Mouse (Mus musculus) forebrain, embryonic 11.5 days (tissue): ENCODE measurements around the gene Tnrc6a. TPM values are rescaled to one million over a fixed set of nuclear protein-coding genes. Genes with fewer than 3 reads are reported as not detected.

Experiments
- ATAC-seq: fragments of 200-750 bp; cut with Nextera tagmentation; replicated peaks from 2 replicates; pipeline ENCODE4 v1.8.0; 2017; ENCODE audit warnings: moderate TSS enrichment; ENCODE audit not compliant: low FRiP score
- DNase-seq: peaks from one replicate; pipeline ENCODE4 v3.0.0-alpha.2; 2017; ENCODE audit warnings: low spot score
- H3K27ac ChIP-seq: fragments of 300-500 bp; sonication (generic); 2 replicates; pipeline ENCODE4 v1.5.1; 2014; ENCODE audit warnings: low read depth, low read length
- H3K27me3 ChIP-seq: fragments of 300-500 bp; sonication (generic); 2 replicates; pipeline ENCODE4 v1.6.1; 2014; ENCODE audit warnings: mild to moderate bottlenecking, low read length, mixed read lengths; ENCODE audit not compliant: control insufficient read depth, insufficient read depth
- H3K36me3 ChIP-seq: fragments of 300-500 bp; sonication (generic); 2 replicates; pipeline ENCODE4 v1.6.1; 2014; ENCODE audit warnings: mild to moderate bottlenecking, low read length, moderate library complexity, mixed read lengths; ENCODE audit not compliant: control insufficient read depth, insufficient read depth
- H3K4me1 ChIP-seq: fragments of 300-500 bp; sonication (generic); replicated peaks from 2 replicates; pipeline ENCODE4 v1.6.1; 2014; ENCODE audit warnings: low read length, mixed read lengths; ENCODE audit not compliant: control insufficient read depth, insufficient read depth
- H3K4me2 ChIP-seq: fragments of 300-500 bp; sonication (generic); 2 replicates; pipeline ENCODE4 v1.6.1; 2014; ENCODE audit warnings: low read depth, mild to moderate bottlenecking, low read length, moderate library complexity, mixed read lengths; ENCODE audit not compliant: severe bottlenecking
- H3K4me3 ChIP-seq: fragments of 300-500 bp; sonication (generic); 2 replicates; pipeline ENCODE4 v1.5.1; 2014; ENCODE audit warnings: low read depth, low read length
- H3K9ac ChIP-seq: fragments of 300-500 bp; sonication (generic); 2 replicates; pipeline ENCODE4 v1.6.1; 2014; ENCODE audit warnings: low read length
- H3K9me3 ChIP-seq: fragments of 300-500 bp; sonication (generic); 2 replicates; pipeline ENCODE4 v1.6.1; 2016; ENCODE audit warnings: low read length, mixed read lengths; ENCODE audit not compliant: control insufficient read depth
- WGBS: fragments of 180-500 bp; shearing (Covaris S2); extraction: QIAGEN DNeasy Blood & Tissue Kit; methylation state at CpG from one replicate; pipeline ENCODE4 v1.1.7; 2014; 5-methylcytosine and 5-hydroxymethylcytosine counted together
- polyA plus RNA-seq: library from polyadenylated mRNA; unstranded; fragments of >200 nt; fragmentation: Nextera tagmentation; extraction: Ambion mirVana; gene quantifications from 2 replicates; pipeline ENCODE4 v1.2.1, GENCODE M21; 2014

Tnrc6a gene
- polyA plus RNA-seq, 1 experiment from 2014 or later, result 53.9 TPM

GRCm38 (mm10) chr7:123188462-123188861 is 64.8 kb downstream of the Tnrc6a start:
- H3K36me3 ChIP-seq, result peaks cover 20% of the 10 kb centered on the region
- DNase-seq (no peak), ATAC-seq (no peak)
- WGBS, result 88% methylated on average over 3 of the region's 3 CpGs
- H3K4me2 ChIP-seq, result no peak overlapping the region
- no peak overlapping the region for H3K4me3 ChIP-seq
- no peaks in the 10 kb centered on the region for H3K27me3 ChIP-seq
- H3K9ac ChIP-seq, result no peak overlapping the region
- no peaks in the 10 kb centered on the region for H3K4me1 ChIP-seq
- no peak overlapping the region for H3K27ac ChIP-seq
- H3K9me3 ChIP-seq, result no peaks in the 10 kb centered on the region

GRCm38 (mm10) chr7:123189762-123190161 is 66.1 kb downstream of the Tnrc6a start:
- Histone ChIP-seq H3K27me3 (no peaks in the 10 kb centered on the region), H3K9me3 (no peaks in the 10 kb centered on the region), H3K9ac (no peak overlapping the region), H3K27ac (no peak overlapping the region), H3K4me2 (no peak overlapping the region), H3K36me3 (peaks cover 20% of the 10 kb centered on the region), H3K4me1 (no peaks in the 10 kb centered on the region), H3K4me3 (no peak overlapping the region)
- 95% methylated on average over 8 of the region's 8 CpGs for WGBS
- no peak for ATAC-seq
- no peak for DNase-seq

- ATAC-seq (no peak), DNase-seq (no peak)
- Histone ChIP-seq H3K4me1 (no peaks in the 10 kb centered on the region), H3K4me3 (no peak overlapping the region), H3K27ac (no peak overlapping the region), H3K36me3 (peaks cover 20% of the 10 kb centered on the region), H3K9ac (no peak overlapping the region), H3K9me3 (no peaks in the 10 kb centered on the region), H3K27me3 (no peaks in the 10 kb centered on the region), H3K4me2 (no peak overlapping the region)
- WGBS, result 95% methylated on average over 5 of the region's 5 CpGs
Measured at GRCm38 (mm10) chr7:123191731-123192130, 68.0 kb downstream of the Tnrc6a start.

GRCm38 (mm10) chr7:123193201-123193600 is 69.5 kb downstream of the Tnrc6a start:
- no peak for ATAC-seq
- H3K36me3 ChIP-seq, result peaks cover 15% of the 10 kb centered on the region
- no peaks in the 10 kb centered on the region for H3K27me3 ChIP-seq
- H3K4me1 ChIP-seq, result no peaks in the 10 kb centered on the region
- no peak overlapping the region for H3K27ac ChIP-seq
- no peak overlapping the region for H3K4me3 ChIP-seq
- no peaks in the 10 kb centered on the region for H3K9me3 ChIP-seq
- no peak overlapping the region for H3K9ac ChIP-seq
- WGBS, result 95% methylated on average over 12 of the region's 12 CpGs
- no peak for DNase-seq
- no peak overlapping the region for H3K4me2 ChIP-seq

- ATAC-seq (no peak), DNase-seq (peak; percentile 50)
- Histone ChIP-seq H3K4me2 (no peak overlapping the region), H3K9me3 (no peaks in the 10 kb centered on the region), H3K27ac (no peak overlapping the region), H3K4me1 (no peaks in the 10 kb centered on the region), H3K4me3 (no peak overlapping the region), H3K9ac (no peak overlapping the region), H3K36me3 (peaks cover 10% of the 10 kb centered on the region; the same call in 1 of the 2 replicates), H3K27me3 (no peaks in the 10 kb centered on the region)
- WGBS, result 92% methylated on average over 8 of the region's 8 CpGs
Measured at GRCm38 (mm10) chr7:123194696-123195095, 71.0 kb downstream of the Tnrc6a start.

GRCm38 (mm10) chr7:123196432-123196831 is 72.7 kb downstream of the Tnrc6a start:
- Histone ChIP-seq H3K9me3 (no peaks in the 10 kb centered on the region), H3K27ac (no peak overlapping the region), H3K36me3 (peaks cover 8% of the 10 kb centered on the region; the same call in 1 of the 2 replicates), H3K4me3 (no peak overlapping the region), H3K4me2 (no peak overlapping the region), H3K9ac (no peak overlapping the region), H3K4me1 (no peaks in the 10 kb centered on the region), H3K27me3 (no peaks in the 10 kb centered on the region)
- 93% methylated on average over 5 of the region's 5 CpGs for WGBS
- ATAC-seq (no peak), DNase-seq (no peak)

- Histone ChIP-seq H3K27ac (no peak overlapping the region), H3K4me3 (no peak overlapping the region), H3K9me3 (no peaks in the 10 kb centered on the region), H3K36me3 (no peaks in the 10 kb centered on the region; the same call in 1 of the 2 replicates), H3K4me1 (no peaks in the 10 kb centered on the region), H3K27me3 (no peaks in the 10 kb centered on the region), H3K4me2 (no peak overlapping the region), H3K9ac (no peak overlapping the region)
- ATAC-seq (no peak), DNase-seq (no peak)
- 85% methylated on average over 10 of the region's 10 CpGs for WGBS
Measured at GRCm38 (mm10) chr7:123198695-123199094, 75.0 kb downstream of the Tnrc6a start.

GRCm38 (mm10) chr7:123199151-123199550 is 75.5 kb downstream of the Tnrc6a start:
- Histone ChIP-seq H3K4me2 (no peak overlapping the region), H3K9ac (no peak overlapping the region), H3K27ac (no peak overlapping the region), H3K4me1 (no peaks in the 10 kb centered on the region), H3K36me3 (no peaks in the 10 kb centered on the region; the same call in 1 of the 2 replicates), H3K4me3 (no peak overlapping the region), H3K27me3 (no peaks in the 10 kb centered on the region), H3K9me3 (no peaks in the 10 kb centered on the region)
- no peak for DNase-seq
- 87% methylated on average over 3 of the region's 3 CpGs for WGBS
- ATAC-seq, result no peak

GRCm38 (mm10) chr7:123199656-123200206 is 76.0 kb downstream of the Tnrc6a start:
- H3K9me3 ChIP-seq, result no peaks in the 10 kb centered on the region
- ATAC-seq, result no peak
- H3K27ac ChIP-seq, result no peak overlapping the region
- H3K4me1 ChIP-seq, result no peaks in the 10 kb centered on the region
- H3K9ac ChIP-seq, result no peak overlapping the region
- H3K27me3 ChIP-seq, result no peaks in the 10 kb centered on the region
- no peaks in the 10 kb centered on the region; the same call in 1 of the 2 replicates for H3K36me3 ChIP-seq
- no peak for DNase-seq
- 92% methylated on average over 15 of the region's 15 CpGs for WGBS
- H3K4me3 ChIP-seq, result no peak overlapping the region
- H3K4me2 ChIP-seq, result no peak overlapping the region
